Mouse (Mus musculus) adrenal gland, adult 2 months (tissue): ENCODE measurements around the gene Smurf1. TPM values are rescaled to one million over a fixed set of nuclear protein-coding genes. Genes with fewer than 3 reads are reported as not detected.

Experiments used
- DNase-seq: peaks from one replicate; pipeline ENCODE4 v3.0.0; 2021
- microRNA-seq, 2 experiments: library from miRNA; unstranded; fragments of <30 nt; microRNA quantifications; one replicate each; pipeline ENCODE4 v1.2.0; 2021
- polyA plus RNA-seq: library from polyadenylated mRNA; depleted of rRNA; stranded (reverse); fragments of >200 nt; gene quantifications from 2 replicates; pipeline ENCODE4 v1.2.3, GENCODE M21; 2012; rRNA removed
- total RNA-seq, 2 experiments: library from RNA; stranded (reverse); gene quantifications; 2 replicates each; pipeline ENCODE4 v1.2.3; 2021

The Smurf1 gene
- total and polyA plus RNA-seq, 3 experiments, result 18.6 to 21.6 (median 19.5) TPM

GRCm38 (mm10) chr5:144871775-144872174 lies 93.9 kb downstream of the Smurf1 start:
- DNase-seq, result no peak

- no peak for DNase-seq
Observed at GRCm38 (mm10) chr5:144870782-144871181, 94.9 kb downstream of the Smurf1 start.

- no peak for DNase-seq
Observed at GRCm38 (mm10) chr5:144869466-144869865, 96.2 kb downstream of the Smurf1 start.

GRCm38 (mm10) chr5:144866923-144867322 lies 98.7 kb downstream of the Smurf1 start:
- no peak for DNase-seq

GRCm38 (mm10) chr5:144860913-144861312 lies 104.7 kb downstream of the Smurf1 start:
- no peak for DNase-seq

- no peak for DNase-seq
Observed at GRCm38 (mm10) chr5:144859284-144859683, 106.4 kb downstream of the Smurf1 start.

GRCm38 (mm10) chr5:144858527-144858926 lies 107.1 kb downstream of the Smurf1 start:
- no peak for DNase-seq

- DNase-seq, result no peak
Observed at GRCm38 (mm10) chr5:144855936-144856335, 109.7 kb downstream of the Smurf1 start.

GRCm38 (mm10) chr5:144853931-144854330 lies 111.7 kb downstream of the Smurf1 start:
- no peak for DNase-seq

GRCm38 (mm10) chr5:144851820-144852219 lies 113.8 kb downstream of the Smurf1 start:
- DNase-seq, result no peak

GRCm38 (mm10) chr5:144849932-144850331 lies 115.7 kb downstream of the Smurf1 start:
- no peak for DNase-seq

- DNase-seq, result no peak
Observed at GRCm38 (mm10) chr5:144848735-144849134, 116.9 kb downstream of the Smurf1 start.

GRCm38 (mm10) chr5:144845352-144845751 lies 120.3 kb downstream of the Smurf1 start:
- DNase-seq, result no peak

GRCm38 (mm10) chr5:144836100-144836499 lies 129.5 kb downstream of the Smurf1 start:
- DNase-seq, result no peak

- peak; percentile 58 for DNase-seq
Observed at GRCm38 (mm10) chr5:144831840-144832469, 133.7 kb downstream of the Smurf1 start.

GRCm38 (mm10) chr5:144829631-144830030 lies 136.0 kb downstream of the Smurf1 start:
- DNase-seq, result no peak

GRCm38 (mm10) chr5:144828365-144829102 lies 137.1 kb downstream of the Smurf1 start:
- peak; percentile 85 for DNase-seq

Small RNA genes within 50 kb of the gene (microRNA-seq; reads per million reads assigned to microRNA genes)
- gene Mir7039, result 0 reads per million in 2 experiments

Other genes starting within 250 kb of the Smurf1 start
- 10 to 100 TPM; 30.5 to 48.0 TPM for gene Tmem130, start 204.0 kb downstream of the Smurf1 start, total RNA-seq
- 17.9 and 24.0 TPM in 2 replicates for gene Tmem130, start 204.0 kb downstream of the Smurf1 start, polyA plus RNA-seq
- gene Trrap, start 198.1 kb downstream of the Smurf1 start, total RNA-seq, result 10 to 100 TPM; 65.9 to 92.4 TPM
- gene Trrap, start 198.1 kb downstream of the Smurf1 start, polyA plus RNA-seq, result 80.0 and 80.6 TPM in 2 replicates
- not detected for gene Gm4871, start 66.9 kb upstream of the Smurf1 start, total RNA-seq
- gene Gm4871, start 66.9 kb upstream of the Smurf1 start, polyA plus RNA-seq, result not detected in 2 replicates
- not detected for gene 1700018F24Rik, start 77.1 kb upstream of the Smurf1 start, total RNA-seq
- not detected in 2 replicates for gene 1700018F24Rik, start 77.1 kb upstream of the Smurf1 start, polyA plus RNA-seq
- gene Arpc1a, start 118.0 kb upstream of the Smurf1 start, total RNA-seq, result 100 to 1,000 TPM; 111 to 129 TPM
- gene Arpc1a, start 118.0 kb upstream of the Smurf1 start, polyA plus RNA-seq, result 70.9 and 78.6 TPM in 2 replicates
- not detected for gene Kpna7, start 118.2 kb upstream of the Smurf1 start, total RNA-seq
- not detected in 2 replicates for gene Kpna7, start 118.2 kb upstream of the Smurf1 start, polyA plus RNA-seq
- gene Arpc1b, start 148.4 kb upstream of the Smurf1 start, total RNA-seq, result 100 to 1,000 TPM; 212 to 236 TPM
- 450 and 491 TPM in 2 replicates for gene Arpc1b, start 148.4 kb upstream of the Smurf1 start, polyA plus RNA-seq
- 10 to 100 TPM; 86.5 to 87.6 TPM for gene Pdap1, start 174.4 kb upstream of the Smurf1 start, total RNA-seq
- 29.6 and 33.6 TPM in 2 replicates for gene Pdap1, start 174.4 kb upstream of the Smurf1 start, polyA plus RNA-seq
- gene Bud31, start 174.5 kb upstream of the Smurf1 start, total RNA-seq, result 100 to 1,000 TPM; 103 to 113 TPM
- gene Bud31, start 174.5 kb upstream of the Smurf1 start, polyA plus RNA-seq, result 26.2 and 27.3 TPM in 2 replicates
- gene Ptcd1, start 201.3 kb upstream of the Smurf1 start, total RNA-seq, result 10 to 100 TPM; 24.4 to 25.8 TPM
- gene Ptcd1, start 201.3 kb upstream of the Smurf1 start, polyA plus RNA-seq, result 18.9 and 23.8 TPM in 2 replicates
- 10 to 100 TPM; 19.8 to 20.1 TPM for gene Cpsf4, start 201.4 kb upstream of the Smurf1 start, total RNA-seq
- gene Cpsf4, start 201.4 kb upstream of the Smurf1 start, polyA plus RNA-seq, result 15.2 and 16.8 TPM in 2 replicates
- gene Atp5j2, start 226.2 kb upstream of the Smurf1 start, total RNA-seq, result 100 to 1,000 TPM; 500 to 593 TPM
- 43.5 and 53.7 TPM in 2 replicates for gene Atp5j2, start 226.2 kb upstream of the Smurf1 start, polyA plus RNA-seq
- gene Zkscan14, start 236.0 kb upstream of the Smurf1 start, total RNA-seq, result 1 to 10 TPM; 8.4 to 9.2 TPM
- 1.1 and 1.2 TPM in 2 replicates for gene Zkscan14, start 236.0 kb upstream of the Smurf1 start, polyA plus RNA-seq
- gene Zkscan5, start 238.7 kb upstream of the Smurf1 start, total RNA-seq, result 10 to 100 TPM; 11.2 to 13.5 TPM
- 3.2 and 3.6 TPM in 2 replicates for gene Zkscan5, start 238.7 kb upstream of the Smurf1 start, polyA plus RNA-seq